Mouse (Mus musculus): ENCODE results near the gene Atrnl1.

DNA sequence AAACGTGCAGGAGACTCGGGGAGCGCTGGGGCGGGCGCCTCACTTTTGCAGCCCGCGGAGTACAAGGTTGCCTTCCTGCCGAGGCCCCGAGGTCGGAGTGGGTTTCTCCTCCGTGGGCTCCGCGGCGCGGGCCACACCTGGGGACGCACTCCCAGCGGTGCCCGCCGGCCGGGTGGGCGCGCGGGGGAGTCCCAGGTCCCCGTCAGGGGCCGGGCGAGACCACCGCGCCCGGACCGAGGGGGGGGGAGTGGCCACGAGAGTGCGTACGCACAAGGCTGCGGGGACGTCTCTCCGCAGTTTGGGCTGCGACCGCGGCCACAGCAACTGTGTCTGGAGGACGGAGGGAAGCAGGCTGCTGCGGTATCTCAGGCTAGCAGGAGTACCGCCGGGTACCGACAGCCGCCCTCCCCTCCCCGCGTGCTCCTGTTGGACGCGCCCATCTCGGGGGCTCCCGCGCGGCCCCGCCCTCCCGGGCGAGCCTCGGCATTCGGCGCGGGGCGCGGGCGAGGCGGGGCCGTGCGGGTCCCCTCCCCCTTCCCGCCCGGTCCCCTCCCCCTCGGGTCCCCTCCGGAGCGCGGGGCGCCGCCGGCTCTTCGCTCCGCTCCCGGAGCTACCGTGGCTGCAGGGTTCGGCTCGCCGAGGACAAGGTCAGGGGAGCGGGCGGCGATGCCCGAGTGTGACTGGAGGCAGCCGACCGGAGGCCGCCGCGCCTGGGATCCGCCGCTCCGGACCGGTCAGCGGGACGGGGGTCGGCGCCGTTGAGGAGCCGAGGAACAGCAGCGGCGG is at the start of gene Atrnl1:
- TF ChIP-seq CTCF (IDR thresholded peaks at IDR 0.05; ENCODE audit: control insufficient read depth, insufficient read depth, low read length) (no peak), POLR2A (IDR thresholded peaks at IDR 0.05; ENCODE audit: borderline replicate concordance, control insufficient read depth, low read depth, low read length) (peak; percentile 45; the same call in 1 of the 2 replicates)

Data from bone marrow, adult 2 months (tissue).